ENCODE assay signal across 9 mouse cellular contexts in the genomic region with DNA sequence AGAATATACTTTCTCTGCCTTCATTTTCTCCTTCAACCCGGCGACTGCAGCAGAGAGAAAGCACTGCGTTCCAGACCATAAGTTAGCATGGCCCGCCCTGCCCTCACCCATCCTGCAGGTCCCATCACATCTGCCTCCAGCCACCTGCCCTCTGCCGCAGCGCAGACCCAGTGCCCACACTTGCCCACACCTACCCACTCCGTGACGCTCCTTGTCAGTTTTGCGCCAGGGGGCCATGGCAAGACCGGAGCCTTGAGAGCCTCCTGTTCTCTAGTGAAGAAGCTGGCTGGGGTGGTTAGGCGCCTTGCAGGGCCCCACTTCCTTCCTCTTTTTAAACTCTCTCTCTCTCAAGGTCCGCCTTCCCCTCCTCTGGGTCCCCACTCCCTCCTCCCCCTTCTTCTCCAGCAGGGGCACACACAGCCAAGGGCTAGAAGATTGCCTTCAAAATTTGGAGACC. TPM values are rescaled to one million over a fixed set of nuclear protein-coding genes. Genes with fewer than 3 reads are reported as not detected.
DNase-seq lines count a peak whose midpoint lies in the region; ATAC-seq lines count a peak whose summit lies in the region.
"Had no signal": no experiment of that assay in that cellular context is flagged by ENCODE, and none has a peak within 500 bp of the region (broad histone marks: within the 10 kb centered on the region; RNA-seq: fewer than 3 reads in every experiment).

A gene (minus strand): TSS at position 306 of the 457 bp plus-strand sequence.

- 70% methylated on average over 12 of the region's 12 CpGs for WGBS in lung, embryonic 16.5 days

- H3K4me1 ChIP-seq in erythroblast, embryonic 14.5 days (ENCODE audit: control insufficient read depth), result peaks cover 6% of the 10 kb centered on the region
- no peaks in the 10 kb centered on the region for H3K4me1 ChIP-seq in lung, embryonic 16.5 days (replicated peaks; ENCODE audit: control insufficient read depth, insufficient read depth, low read length)

- H3K27ac ChIP-seq in lung, embryonic 16.5 days (ENCODE audit: low read length), result no peak within 1 kb of the TSS

- no peak within 1 kb of the TSS for H3K9ac ChIP-seq in lung, embryonic 16.5 days (ENCODE audit: low read length)

- H3K4me2 ChIP-seq in lung, embryonic 16.5 days (ENCODE audit: low read depth, low read length), result no peak within 1 kb of the TSS

- H3K36me3 ChIP-seq in erythroblast, embryonic 14.5 days (ENCODE audit: control insufficient read depth), result no peaks in the 10 kb centered on the region
- H3K36me3 ChIP-seq in lung, embryonic 16.5 days (ENCODE audit: control insufficient read depth, insufficient read depth, low read length), result no peaks in the 10 kb centered on the region

- DNase-seq in gastrocnemius, postnatal 25 days, result peak; percentile 22
- no peak for DNase-seq in gastrocnemius, adult 8-10 months (ENCODE audit: low spot score in 2 of 2)
- peak; percentile 68 to 81 for DNase-seq in spleen, postnatal 4 days (ENCODE audit: low spot score in 2 of 2)
- DNase-seq in c-Kit-positive CD71-positive TER-119-positive erythroid progenitor cells, embryonic 14.5 days (ENCODE audit: low spot score), result no peak
- DNase-seq in Muller cell, postnatal 12 days (ENCODE audit: inconsistent ontology term), result no peak
- DNase-seq: kidney, postnatal 10 days had no signal

- ATAC-seq in lung, embryonic 16.5 days (ENCODE audit: low read depth), result no peak
- ATAC-seq in frontal cortex, adult (ENCODE audit: low TSS enrichment), result no peak

- no peaks in the 10 kb centered on the region for H3K9me3 ChIP-seq in erythroblast, embryonic 14.5 days (ENCODE audit: control insufficient read depth, low read length)
- no peaks in the 10 kb centered on the region for H3K9me3 ChIP-seq in lung, embryonic 16.5 days (ENCODE audit: control insufficient read depth, low read length)

- no peaks in the 10 kb centered on the region for H3K27me3 ChIP-seq in erythroblast, embryonic 14.5 days (ENCODE audit: control insufficient read depth)
- no peaks in the 10 kb centered on the region for H3K27me3 ChIP-seq in lung, embryonic 16.5 days (ENCODE audit: control insufficient read depth, insufficient read depth, low read depth, low read length)

- peak within 1 kb of the TSS; percentile 35 for H3K4me3 ChIP-seq in erythroblast, embryonic 14.5 days (replicated peaks)
- H3K4me3 ChIP-seq in lung, embryonic 16.5 days (ENCODE audit: low read length), result 0 out of 2 replicates have a peak within 1 kb of the TSS, but pooled peaks have one; percentile 8

RNA-seq across cellular contexts. Expression of the gene that starts here (rescaled TPM):
- total RNA-seq in gastrocnemius, postnatal 25 days (2021), result 1 to 10 TPM in 1 of 2 experiments, under 1 TPM in 1; 0.69 to 1.1 TPM
- under 1 TPM; 0.39 to 0.67 (median 0.50) TPM for total RNA-seq in gastrocnemius, adult 8-10 months (2022)
- 0.01 and 0.05 TPM in 2 replicates for polyA plus RNA-seq in erythroblast, embryonic 14.5 days (2012)
- 1.9 and 2.0 TPM in 2 replicates for polyA plus RNA-seq in lung, embryonic 16.5 days (2015; fragmentation: Nextera tagmentation; extraction: Ambion mirVana)

Comparison
In these comparisons a context has a peak if more than half of its experiments do, and no peak if none do; other contexts are left out.
1. DNase-seq: peak in gastrocnemius, postnatal 25 days (single experiment) and spleen, postnatal 4 days (2 of 2); none in gastrocnemius, adult 8-10 months (0 of 2), c-Kit-positive CD71-positive TER-119-positive erythroid progenitor cells, embryonic 14.5 days (single experiment) and Muller cell, postnatal 12 days (single experiment).